Mouse (Mus musculus) lung, embryonic 14.5 days (tissue): Measurements from ENCODE around the gene Myzap. TPM values are rescaled to one million over a fixed set of nuclear protein-coding genes. Genes with fewer than 3 reads are reported as not detected.

ENCODE experiments used
- ATAC-seq: fragments of 200-750 bp; cut with Nextera tagmentation; 2 replicates; pipeline ENCODE4 v1.8.0; 2017; ENCODE audit warnings: mild to moderate bottlenecking, moderate TSS enrichment, moderate library complexity; ENCODE audit not compliant: insufficient read depth
- DNase-seq: peaks from one replicate; pipeline ENCODE4 v3.0.0-alpha.2; 2015
- H3K27ac ChIP-seq: fragments of 300-500 bp; sonication (generic); 2 replicates; pipeline ENCODE4 v1.5.1; 2014; ENCODE audit warnings: low read depth, mild to moderate bottlenecking, moderate library complexity
- H3K27me3 ChIP-seq: fragments of 300-500 bp; sonication (generic); 2 replicates; pipeline ENCODE4 v1.6.1; 2014; ENCODE audit warnings: low read length, control low read depth; ENCODE audit not compliant: insufficient read depth
- H3K36me3 ChIP-seq: fragments of 300-500 bp; sonication (generic); 2 replicates; pipeline ENCODE4 v1.6.1; 2014; ENCODE audit warnings: control low read depth; ENCODE audit not compliant: insufficient read depth
- H3K4me1 ChIP-seq: fragments of 300-500 bp; sonication (generic); 2 replicates; pipeline ENCODE4 v1.6.1; 2014; ENCODE audit warnings: antibody characterized with exemption, control low read depth; ENCODE audit not compliant: insufficient read depth
- H3K4me2 ChIP-seq: fragments of 300-500 bp; sonication (generic); 2 replicates; pipeline ENCODE4 v1.6.1; 2014; ENCODE audit warnings: mild to moderate bottlenecking
- H3K4me3 ChIP-seq: fragments of 300-500 bp; sonication (generic); 2 replicates; pipeline ENCODE4 v1.5.1; 2014; ENCODE audit warnings: low read depth, low read length
- H3K9ac ChIP-seq: fragments of 300-500 bp; sonication (generic); 2 replicates; pipeline ENCODE4 v1.6.1; 2014
- H3K9me3 ChIP-seq: fragments of 300-500 bp; sonication (generic); 2 replicates; pipeline ENCODE4 v1.6.1; 2016; ENCODE audit warnings: low read depth, low read length, control low read depth
- CTCF ChIP-seq: IDR thresholded peaks from 2 replicates; pipeline ENCODE4 v1.5.1; 2016; ENCODE audit warnings: antibody characterized with exemption, low read depth
- WGBS: fragments of 180-500 bp; shearing (Covaris S2); extraction: QIAGEN DNeasy Blood & Tissue Kit; methylation state at CpG from one replicate; pipeline ENCODE4 v1.1.7; 2014; 5-methylcytosine and 5-hydroxymethylcytosine counted together
- polyA plus RNA-seq: library from polyadenylated mRNA; unstranded; fragments of >200 nt; fragmentation: Nextera tagmentation; extraction: Ambion mirVana; gene quantifications from 2 replicates; pipeline ENCODE4 v1.2.1, GENCODE M21; 2014

Myzap gene
- polyA plus RNA-seq, 1 experiment from 2014 or later = 39.0 TPM

DNA sequence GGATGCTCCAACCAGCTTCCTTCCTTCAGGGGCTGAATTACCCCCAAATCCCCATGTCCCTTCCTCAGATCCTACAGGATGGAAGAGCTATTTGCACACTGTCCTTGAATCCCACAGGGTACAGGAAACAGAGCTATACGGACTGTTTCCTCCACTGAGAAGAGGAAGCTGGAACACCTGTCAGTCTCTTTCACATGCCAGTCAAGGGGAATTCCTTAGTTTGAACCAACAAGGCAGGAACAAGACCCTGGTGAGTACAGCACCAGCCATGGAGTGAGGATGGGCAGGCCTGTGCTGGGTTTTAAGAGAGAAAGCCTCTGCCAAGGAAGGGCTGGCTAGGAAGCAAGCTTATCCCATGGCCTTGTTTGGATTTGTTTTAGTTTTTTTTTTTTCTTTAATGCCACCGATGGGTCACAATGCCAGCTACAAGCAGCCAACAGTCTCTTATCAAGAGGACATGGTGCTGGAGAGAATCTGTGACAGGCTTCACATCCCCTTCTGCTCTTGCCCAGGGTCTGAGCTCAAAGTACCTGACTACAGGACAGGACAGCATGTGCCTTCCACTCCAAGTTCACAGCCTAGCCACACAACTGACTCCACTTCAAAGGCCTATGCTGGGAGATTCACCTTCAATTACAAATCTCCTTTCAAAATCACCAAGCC lies 3.1 kb downstream of the Myzap start:
- Histone ChIP-seq H3K27me3 (no peaks in the 10 kb centered on the region), H3K4me1 (peaks cover 12% of the 10 kb centered on the region), H3K36me3 (no peaks in the 10 kb centered on the region), H3K9me3 (no peaks in the 10 kb centered on the region; the same call in 1 of the 2 replicates), H3K9ac (no peak overlapping the region), H3K27ac (no peak overlapping the region; the same call in 1 of the 2 replicates), H3K4me3 (no peak overlapping the region), H3K4me2 (peak overlapping the region; percentile 92)
- WGBS = 50% methylated on average over 2 of the region's 2 CpGs
- TF ChIP-seq CTCF = no peak
- ATAC-seq (no peak), DNase-seq (peak; percentile 30)

DNA sequence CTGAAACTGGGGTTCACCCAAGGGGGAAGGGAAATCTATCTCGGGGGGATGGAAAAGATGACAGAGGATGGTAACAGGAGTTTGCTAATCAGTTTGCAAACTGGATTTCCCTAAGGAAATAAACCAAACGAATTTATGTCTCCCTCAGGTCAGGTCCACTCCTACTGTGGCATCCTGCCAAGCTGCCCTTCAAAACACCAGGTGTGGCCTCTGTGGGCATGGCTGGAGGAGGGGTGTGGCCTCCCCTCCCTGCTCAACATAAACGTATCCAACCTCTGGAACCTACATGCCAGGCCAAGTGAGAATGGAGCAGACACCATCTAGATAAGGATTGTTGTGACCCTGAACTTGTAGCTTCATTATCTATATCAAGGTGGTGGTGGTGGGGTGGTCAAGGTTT lies 5.8 kb downstream of the Myzap start:
- H3K9me3 ChIP-seq = no peaks in the 10 kb centered on the region; the same call in 1 of the 2 replicates

DNA sequence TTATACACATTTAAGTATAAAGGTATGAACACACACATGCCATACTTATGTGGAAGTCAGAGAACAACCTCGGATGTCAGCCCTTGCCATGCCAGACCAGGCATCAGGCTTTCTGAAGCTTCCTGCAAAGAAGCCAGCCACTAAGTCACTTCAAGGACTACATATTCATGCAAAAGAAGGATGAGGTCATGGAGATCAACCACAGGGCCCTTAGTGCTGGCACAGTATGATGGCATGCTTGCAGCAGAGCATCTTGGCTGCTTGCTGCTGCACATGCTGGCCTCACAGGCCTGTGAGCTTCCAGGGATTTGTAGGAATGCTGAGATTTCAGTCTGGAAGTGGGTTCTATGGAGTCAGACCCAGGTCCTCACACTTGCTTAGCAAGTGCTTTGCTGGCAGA lies 9.4 kb downstream of the Myzap start:
- no peaks in the 10 kb centered on the region for H3K36me3 ChIP-seq
- H3K27me3 ChIP-seq = no peaks in the 10 kb centered on the region
- H3K27ac ChIP-seq = no peak overlapping the region
- H3K9ac ChIP-seq = no peak overlapping the region
- no peak for TF ChIP-seq CTCF
- no peak for DNase-seq
- WGBS = 63% methylated on average over 1 of the region's 1 CpGs
- H3K4me1 ChIP-seq = no peaks in the 10 kb centered on the region
- H3K4me2 ChIP-seq = no peak overlapping the region
- no peaks in the 10 kb centered on the region; the same call in 1 of the 2 replicates for H3K9me3 ChIP-seq
- no peak for ATAC-seq
- H3K4me3 ChIP-seq = no peak overlapping the region

More for the DNA sequence above, 5.8 kb downstream of the Myzap start:
- Histone ChIP-seq H3K27ac (no peak overlapping the region), H3K4me1 (peaks cover 3% of the 10 kb centered on the region), H3K36me3 (no peaks in the 10 kb centered on the region), H3K4me3 (no peak overlapping the region), H3K27me3 (no peaks in the 10 kb centered on the region), H3K4me2 (no peak overlapping the region), H3K9ac (no peak overlapping the region)
- whole genome bisulfite sequencing = 34% methylated on average over 3 of the region's 3 CpGs
- DNase-seq (peak; percentile 21), ATAC-seq (no peak)
- TF ChIP-seq CTCF = no peak

DNA sequence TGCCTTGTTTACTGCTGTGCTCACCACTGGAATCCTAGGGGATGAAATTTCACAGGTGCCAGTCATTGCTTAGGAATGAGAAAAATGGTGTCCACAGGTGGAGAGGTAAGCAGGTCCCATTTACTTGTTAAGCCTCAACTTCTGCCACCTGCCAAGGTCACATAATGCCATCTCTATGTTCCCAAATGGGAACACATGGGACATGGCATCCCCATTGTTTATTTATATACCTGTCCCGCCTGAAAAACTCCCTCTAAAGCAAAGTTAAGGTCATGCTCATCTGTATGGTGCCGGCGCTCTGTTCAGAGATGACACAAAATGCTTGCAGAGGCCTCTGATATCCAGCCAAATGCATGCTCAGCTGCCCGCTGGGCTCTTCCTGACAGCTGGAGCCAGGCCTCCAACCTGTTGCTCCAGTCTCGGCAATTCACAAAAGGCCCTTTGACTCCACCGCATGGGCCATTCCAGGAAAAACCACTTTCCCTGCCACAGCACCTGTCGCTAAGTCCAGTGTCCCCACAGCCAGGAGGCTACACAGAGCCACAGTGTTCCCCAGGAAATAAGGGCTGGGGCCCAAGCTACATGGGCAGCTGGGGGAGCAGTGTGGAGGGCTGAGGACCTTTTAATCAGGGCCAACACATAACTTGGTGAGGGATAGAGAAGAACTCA lies 13.1 kb downstream of the Myzap start:
- no peaks in the 10 kb centered on the region for H3K27me3 ChIP-seq
- ATAC-seq = no peak
- WGBS = 49% methylated on average over 7 of the region's 7 CpGs
- TF ChIP-seq CTCF = no peak
- H3K27ac ChIP-seq = peak overlapping the region; percentile 48; the same call in 1 of the 2 replicates
- no peaks in the 10 kb centered on the region for H3K36me3 ChIP-seq
- peak; percentile 58 for DNase-seq
- H3K4me2 ChIP-seq = no peak overlapping the region
- H3K9ac ChIP-seq = no peak overlapping the region
- no peaks in the 10 kb centered on the region for H3K4me1 ChIP-seq
- H3K9me3 ChIP-seq = no peaks in the 10 kb centered on the region
- H3K4me3 ChIP-seq = no peak overlapping the region

DNA sequence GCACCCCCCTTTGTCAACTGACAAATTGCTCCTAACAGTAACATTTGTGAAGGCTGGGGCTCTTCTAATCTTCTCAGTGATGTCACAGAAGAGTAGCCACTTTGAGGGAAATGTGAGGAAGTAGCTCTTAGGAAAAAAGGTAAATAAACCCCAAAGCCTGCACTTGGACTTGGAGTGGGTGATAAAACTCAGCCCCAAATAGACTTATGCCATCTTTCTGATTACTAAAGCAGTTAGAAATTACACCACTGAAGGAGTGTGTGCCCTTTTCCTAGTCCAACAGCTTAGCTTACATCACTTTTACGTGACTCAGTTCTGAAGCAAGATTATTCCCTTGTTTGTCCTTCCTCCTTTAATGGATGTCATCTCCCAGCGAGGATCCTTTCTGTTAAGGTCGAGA lies 17.7 kb downstream of the Myzap start:
- no peak for ATAC-seq
- 71% methylated on average over 3 of the region's 3 CpGs for WGBS
- Histone ChIP-seq H3K27me3 (no peaks in the 10 kb centered on the region), H3K4me3 (no peak overlapping the region), H3K9ac (no peak overlapping the region), H3K27ac (no peak overlapping the region), H3K4me2 (no peak overlapping the region), H3K36me3 (no peaks in the 10 kb centered on the region), H3K9me3 (no peaks in the 10 kb centered on the region), H3K4me1 (no peaks in the 10 kb centered on the region)
- TF ChIP-seq CTCF = no peak
- DNase-seq = no peak

DNA sequence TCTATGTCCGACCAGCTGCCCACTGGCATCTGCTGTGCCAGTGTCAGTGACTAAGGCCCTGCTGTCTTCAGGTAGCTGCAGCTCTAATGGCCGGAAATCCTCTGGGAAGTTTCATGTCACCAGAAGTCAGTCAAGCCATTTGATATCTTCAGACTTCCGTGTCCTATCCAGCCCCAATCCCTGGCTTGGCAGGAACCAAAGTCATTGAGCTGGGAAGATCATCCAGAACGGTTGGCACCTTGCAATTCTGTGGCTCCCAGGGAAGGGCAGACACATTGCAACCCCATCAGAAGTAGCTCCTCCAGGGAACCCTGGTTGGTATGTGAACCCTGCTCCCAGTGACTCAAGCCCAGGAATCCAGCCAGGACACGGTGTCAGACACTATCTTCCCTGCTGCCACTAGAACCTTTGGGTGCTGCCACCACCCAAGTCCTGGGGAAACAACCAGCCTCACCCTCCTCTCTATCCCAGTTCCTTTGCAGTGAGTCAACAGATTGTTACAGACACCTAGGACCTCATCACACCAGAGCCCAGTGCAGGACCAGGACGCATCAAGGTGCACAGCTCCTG lies 18.3 kb downstream of the Myzap start:
- Histone ChIP-seq H3K27ac (no peak overlapping the region), H3K4me2 (no peak overlapping the region), H3K4me3 (no peak overlapping the region), H3K9ac (no peak overlapping the region), H3K36me3 (no peaks in the 10 kb centered on the region), H3K9me3 (no peaks in the 10 kb centered on the region), H3K4me1 (no peaks in the 10 kb centered on the region), H3K27me3 (no peaks in the 10 kb centered on the region)
- no peak for DNase-seq
- ATAC-seq = no peak
- 77% methylated on average over 6 of the region's 6 CpGs for WGBS
- no peak for TF ChIP-seq CTCF

DNA sequence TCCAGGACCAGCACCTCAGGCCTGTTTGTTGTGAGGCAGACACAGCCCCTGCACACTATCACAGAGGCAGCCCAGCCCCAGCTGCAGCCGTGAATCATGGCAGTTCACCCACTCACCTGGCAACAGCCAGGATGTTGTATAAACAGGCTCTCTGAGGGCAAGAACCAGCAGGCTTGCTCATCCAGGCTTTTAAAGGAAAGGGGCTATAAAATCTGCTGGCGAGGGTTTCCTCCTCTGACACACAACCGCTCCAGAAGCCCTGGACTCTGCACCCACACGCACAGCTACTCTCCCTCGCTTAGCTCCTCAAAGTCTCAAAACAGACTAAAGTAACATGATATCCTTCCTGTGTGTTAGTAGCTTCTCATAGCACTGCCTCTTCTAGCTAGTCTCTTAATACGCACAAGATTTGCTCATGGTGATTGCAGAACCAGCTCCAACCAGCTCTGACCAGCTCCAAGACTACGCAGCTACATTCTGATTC lies 21.0 kb downstream of the Myzap start:
- Histone ChIP-seq H3K27me3 (no peaks in the 10 kb centered on the region), H3K27ac (0 out of 2 replicates have a peak overlapping the region, but pooled peaks have one; percentile 33), H3K36me3 (no peaks in the 10 kb centered on the region), H3K9ac (no peak overlapping the region), H3K4me2 (no peak overlapping the region), H3K4me3 (no peak overlapping the region), H3K9me3 (no peaks in the 10 kb centered on the region), H3K4me1 (no peaks in the 10 kb centered on the region; the same call in 1 of the 2 replicates)
- no peak for TF ChIP-seq CTCF
- ATAC-seq = no peak
- no peak for DNase-seq
- 33% methylated on average over 7 of the region's 7 CpGs for WGBS
